Mouse (Mus musculus) activated CD4-positive, CD25-positive, alpha-beta regulatory T cell (primary cell): ENCODE data around the gene Pms2. TPM values are rescaled to one million over a fixed set of nuclear protein-coding genes. Genes with fewer than 3 reads are reported as not detected.

Source experiments
- polyA plus RNA-seq, 2 experiments: library from polyadenylated mRNA; unstranded; fragments of 100-300 nt; shearing (Covaris generic); gene quantifications; one replicate each; pipeline ENCODE4 v1.2.1; 2017

Gene Pms2
- 10 to 100 TPM; 26.9 to 37.6 TPM for polyA plus RNA-seq

GRCm38 (mm10) chr5:143909417-143910400, at the start of gene Pms2, which contains the start of gene Aimp2:
TSS of gene Pms2 (plus strand) at chr5:143909964.
TSS of gene Aimp2 (minus strand) at chr5:143909847.

DNA sequence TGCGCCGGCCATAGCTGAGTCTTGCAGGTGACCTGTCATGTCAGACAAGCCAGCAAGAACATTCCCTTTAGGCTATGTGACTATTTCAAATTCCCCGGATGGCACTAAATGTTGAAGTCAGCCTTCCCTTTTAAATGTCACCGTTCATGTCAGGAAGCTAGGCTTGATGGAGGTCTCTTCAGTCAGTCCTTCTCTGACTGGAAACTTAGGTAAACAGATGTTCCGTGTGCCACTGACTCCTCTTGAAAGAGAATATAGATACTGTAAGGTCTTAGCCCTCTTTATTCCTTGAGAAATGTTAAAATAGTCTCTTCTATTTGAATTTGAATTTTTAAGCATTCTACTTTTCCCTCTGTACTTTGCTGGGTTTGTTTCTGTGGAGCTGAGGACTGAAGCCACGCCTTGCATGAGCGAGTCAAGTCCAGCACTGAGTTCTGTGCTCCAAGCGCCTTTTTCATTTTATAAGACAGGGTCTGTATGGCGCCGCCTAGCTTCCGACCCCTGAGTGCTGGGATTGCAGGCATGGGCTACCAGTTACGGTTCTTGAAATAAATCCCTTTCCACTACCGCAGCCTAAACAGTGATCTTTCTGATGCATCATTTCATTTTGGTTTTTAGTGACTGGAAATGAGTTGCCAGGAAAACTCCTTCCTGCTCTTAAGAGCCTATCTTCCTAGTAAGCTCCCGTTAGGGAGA, 12.0 kb upstream of the Pms2 start, which contains the start of gene Ankrd61:
Gene Ankrd61 (minus strand): TSS at position 51 of the 696 bp plus-strand sequence.

DNA sequence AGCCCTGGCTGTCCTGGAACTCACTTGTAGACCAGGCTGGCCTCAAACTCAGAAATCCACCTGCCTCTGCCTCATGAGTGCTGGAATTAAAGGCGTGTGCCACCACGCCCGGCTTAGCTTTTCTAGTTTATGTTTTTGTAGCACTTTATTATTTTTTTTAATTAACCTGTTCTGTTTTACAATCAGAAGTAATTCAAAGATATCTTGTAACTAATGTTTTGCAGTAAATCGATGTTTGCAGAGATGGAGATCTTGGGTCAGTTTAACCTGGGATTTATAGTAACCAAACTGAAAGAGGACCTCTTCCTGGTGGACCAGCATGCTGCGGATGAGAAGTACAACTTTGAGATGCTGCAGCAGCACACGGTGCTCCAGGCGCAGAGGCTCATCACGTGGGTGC, 18.1 kb downstream of the Pms2 start, which contains the start of gene Gm42421:
Gene Gm42421 (plus strand): TSS at position 301 of the 400 bp plus-strand sequence.

GRCm38 (mm10) chr5:143932831-143933230, 23.1 kb downstream of the Pms2 start, which contains the start of gene Rsph10b:
TSS of gene Rsph10b (plus strand) at chr5:143933035.

Other genes starting within 250 kb of the Pms2 start
- 10 to 100 TPM; 18.9 to 20.2 TPM for gene Usp42, start 177.7 kb upstream of the Pms2 start, polyA plus RNA-seq
- 10 to 100 TPM; 46.0 to 64.6 TPM for gene Eif2ak1, start 92.2 kb upstream of the Pms2 start, polyA plus RNA-seq
- under 1 TPM; 0.31 to 0.47 TPM for gene Ankrd61, start 12.3 kb upstream of the Pms2 start, polyA plus RNA-seq
- gene Aimp2, start 117 bp upstream of the Pms2 start, polyA plus RNA-seq: 10 to 100 TPM; 35.8 to 53.9 TPM
- 1 to 10 TPM in 1 of 2 experiments, not detected in 1; 1.3 TPM for gene Gm42421, start 18.2 kb downstream of the Pms2 start, polyA plus RNA-seq
- under 1 TPM; 0.39 to 0.76 TPM for gene Rsph10b, start 23.1 kb downstream of the Pms2 start, polyA plus RNA-seq
- gene Ccz1, start 104.9 kb downstream of the Pms2 start, polyA plus RNA-seq: 10 to 100 TPM; 79.7 to 87.8 TPM
- not detected for gene Ocm, start 116.7 kb downstream of the Pms2 start, polyA plus RNA-seq
- gene Lmtk2, start 190.5 kb downstream of the Pms2 start, polyA plus RNA-seq: 10 to 100 TPM in 1 of 2 experiments, 1 to 10 TPM in 1; 6.1 to 12.4 TPM